Mouse (Mus musculus) heart, embryonic 11.5 days (tissue): ENCODE data around the gene Lmbr1l. TPM values are rescaled to one million over a fixed set of nuclear protein-coding genes. Genes with fewer than 3 reads are reported as not detected.
A peak's percentile ranks its signal among the peaks of the same experiment; 100 is the strongest.

Experiments used
- ATAC-seq: fragments of 200-750 bp; cut with Nextera tagmentation; replicated peaks from 2 replicates; pipeline ENCODE4 v1.8.0; 2017; ENCODE audit warnings: moderate library complexity; ENCODE audit not compliant: insufficient number of reproducible peaks, low FRiP score, low TSS enrichment
- H3K27ac ChIP-seq: fragments of 300-500 bp; sonication (generic); 2 replicates; pipeline ENCODE4 v1.5.1; 2014; ENCODE audit warnings: mild to moderate bottlenecking, low read depth, low read length
- H3K27me3 ChIP-seq: fragments of 300-500 bp; sonication (generic); 2 replicates; pipeline ENCODE4 v1.6.1; 2014; ENCODE audit warnings: mild to moderate bottlenecking, low read length, mixed read lengths; ENCODE audit not compliant: control insufficient read depth, insufficient read depth
- H3K36me3 ChIP-seq: fragments of 300-500 bp; sonication (generic); 2 replicates; pipeline ENCODE4 v1.6.1; 2014; ENCODE audit warnings: mild to moderate bottlenecking, low read length, moderate library complexity, mixed read lengths; ENCODE audit not compliant: control insufficient read depth, insufficient read depth
- H3K4me1 ChIP-seq: fragments of 300-500 bp; sonication (generic); 2 replicates; pipeline ENCODE4 v1.6.1; 2014; ENCODE audit warnings: low read length; ENCODE audit not compliant: control insufficient read depth, insufficient read depth
- H3K4me2 ChIP-seq: fragments of 300-500 bp; sonication (generic); 2 replicates; pipeline ENCODE4 v1.6.1; 2014; ENCODE audit warnings: mild to moderate bottlenecking, moderate library complexity
- H3K4me3 ChIP-seq: fragments of 300-500 bp; sonication (generic); 2 replicates; pipeline ENCODE4 v1.5.1; 2014; ENCODE audit warnings: low read depth, low read length
- H3K9ac ChIP-seq: fragments of 300-500 bp; sonication (generic); 2 replicates; pipeline ENCODE4 v1.6.1; 2014; ENCODE audit warnings: mild to moderate bottlenecking, low read depth, low read length, moderate library complexity
- H3K9me3 ChIP-seq: fragments of 300-500 bp; sonication (generic); replicated peaks from 2 replicates; pipeline ENCODE4 v1.6.1; 2016; ENCODE audit warnings: low read length; ENCODE audit not compliant: control insufficient read depth
- WGBS: fragments of 180-500 bp; shearing (Covaris S2); extraction: QIAGEN DNeasy Blood & Tissue Kit; methylation state at CpG from one replicate; pipeline ENCODE4 v1.1.7; 2014; ENCODE audit not compliant: insufficient replicate concordance; 5-methylcytosine and 5-hydroxymethylcytosine counted together
- polyA plus RNA-seq: library from polyadenylated mRNA; unstranded; fragments of >200 nt; fragmentation: Nextera tagmentation; extraction: Ambion mirVana; gene quantifications from 2 replicates; pipeline ENCODE4 v1.2.1, GENCODE M21; 2014

Lmbr1l gene
- polyA plus RNA-seq, 1 experiment from 2014 or later = 5.7 TPM

- no peak for ATAC-seq
- WGBS = 81% methylated on average over 7 of the region's 7 CpGs
- H3K9ac ChIP-seq = no peak overlapping the region
- H3K4me3 ChIP-seq = no peak overlapping the region
- no peaks in the 10 kb centered on the region for H3K9me3 ChIP-seq
- no peak overlapping the region for H3K27ac ChIP-seq
- no peaks in the 10 kb centered on the region for H3K4me1 ChIP-seq
- no peak overlapping the region for H3K4me2 ChIP-seq
- no peaks in the 10 kb centered on the region for H3K36me3 ChIP-seq
- H3K27me3 ChIP-seq = no peaks in the 10 kb centered on the region; the same call in 1 of the 2 replicates
These were observed 30.5 kb downstream of the Lmbr1l start for GRCm38 (mm10) chr15:98887526-98887925.

- H3K4me1 ChIP-seq = peaks cover 1% of the 10 kb centered on the region; the same call in 1 of the 2 replicates
- no peaks in the 10 kb centered on the region for H3K36me3 ChIP-seq
- H3K4me2 ChIP-seq = no peak overlapping the region
- no peaks in the 10 kb centered on the region for H3K9me3 ChIP-seq
- no peaks in the 10 kb centered on the region; the same call in 1 of the 2 replicates for H3K27me3 ChIP-seq
- H3K27ac ChIP-seq = no peak overlapping the region
- 59% methylated on average over 8 of the region's 8 CpGs for WGBS
- no peak for ATAC-seq
- no peak overlapping the region for H3K9ac ChIP-seq
- H3K4me3 ChIP-seq = no peak overlapping the region
These were observed 31.2 kb downstream of the Lmbr1l start for GRCm38 (mm10) chr15:98886667-98887387.

DNA sequence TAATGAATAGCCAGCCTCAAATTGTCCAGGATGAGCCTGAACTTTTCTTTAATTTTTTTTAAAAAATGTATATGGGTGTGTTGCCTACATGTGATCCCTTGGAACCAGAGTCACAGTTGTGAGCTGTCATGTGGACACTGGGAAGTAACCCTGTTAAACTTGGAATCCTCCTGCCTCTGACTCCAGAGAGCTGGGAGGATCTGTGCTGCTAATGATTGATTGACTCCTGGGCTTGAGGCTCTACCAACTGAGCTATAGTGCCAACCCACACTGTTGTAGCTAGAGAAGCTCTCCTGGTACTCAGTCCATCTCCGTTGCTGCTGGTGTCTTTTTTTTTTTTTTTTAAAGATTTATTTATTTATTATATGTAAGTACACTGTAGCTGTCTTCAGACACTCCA lies 33.9 kb downstream of the Lmbr1l start:
- no peaks in the 10 kb centered on the region for H3K27me3 ChIP-seq
- 63% methylated on average over 1 of the region's 1 CpGs for WGBS
- no peak overlapping the region for H3K9ac ChIP-seq
- H3K27ac ChIP-seq = no peak overlapping the region
- no peaks in the 10 kb centered on the region for H3K9me3 ChIP-seq
- H3K4me1 ChIP-seq = peaks cover 10% of the 10 kb centered on the region; the same call in 1 of the 2 replicates
- no peaks in the 10 kb centered on the region for H3K36me3 ChIP-seq
- no peak for ATAC-seq
- no peak overlapping the region for H3K4me3 ChIP-seq
- H3K4me2 ChIP-seq = no peak overlapping the region

DNA sequence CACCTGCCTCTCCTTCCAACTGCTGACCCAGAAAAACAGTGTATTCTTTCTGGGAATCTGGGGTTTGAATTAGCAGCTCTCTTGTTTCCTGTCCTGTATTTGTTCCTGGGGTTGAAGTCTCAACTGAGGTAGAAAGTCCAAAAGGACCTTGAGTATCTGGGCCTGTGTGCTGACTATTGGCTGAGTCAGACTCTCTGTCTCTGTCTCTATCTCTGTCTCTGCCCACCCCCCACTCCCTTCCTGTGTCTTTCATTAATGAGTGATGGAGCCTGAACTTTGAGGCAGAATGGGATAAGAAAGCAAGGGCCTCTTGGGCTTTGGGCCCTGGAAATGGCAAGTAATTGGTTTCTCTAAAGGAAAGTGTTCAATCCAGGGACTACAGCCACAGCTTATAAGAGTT lies 34.4 kb downstream of the Lmbr1l start:
- Histone ChIP-seq H3K36me3 (no peaks in the 10 kb centered on the region), H3K27me3 (no peaks in the 10 kb centered on the region), H3K4me2 (no peak overlapping the region), H3K9me3 (no peaks in the 10 kb centered on the region), H3K4me3 (no peak overlapping the region), H3K4me1 (peaks cover 10% of the 10 kb centered on the region; the same call in 1 of the 2 replicates), H3K9ac (no peak overlapping the region), H3K27ac (no peak overlapping the region)
- ATAC-seq = no peak

- 15% methylated on average over 5 of the region's 5 CpGs for WGBS
- ATAC-seq = no peak
- no peak overlapping the region for H3K9ac ChIP-seq
These were observed 36.4 kb downstream of the Lmbr1l start for GRCm38 (mm10) chr15:98881656-98882008.

GRCm38 (mm10) chr15:98880978-98881655 lies 36.9 kb downstream of the Lmbr1l start:
- peak; percentile 96 for ATAC-seq
- Histone ChIP-seq H3K9me3 (no peaks in the 10 kb centered on the region), H3K27me3 (no peaks in the 10 kb centered on the region), H3K4me1 (peaks cover 10% of the 10 kb centered on the region; the same call in 1 of the 2 replicates), H3K9ac (peak overlapping the region; percentile 76), H3K36me3 (no peaks in the 10 kb centered on the region), H3K4me3 (peak overlapping the region; percentile 68), H3K4me2 (peak overlapping the region; percentile 89), H3K27ac (peak overlapping the region; percentile 75)
- WGBS = under 1% methylated on average over 48 of the region's 48 CpGs

More at GRCm38 (mm10) chr15:98881656-98882008, 36.4 kb downstream of the Lmbr1l start:
- H3K27ac ChIP-seq = no peak overlapping the region
- H3K4me2 ChIP-seq = peak overlapping the region; percentile 89
- no peaks in the 10 kb centered on the region for H3K36me3 ChIP-seq
- peaks cover 10% of the 10 kb centered on the region; the same call in 1 of the 2 replicates for H3K4me1 ChIP-seq
- no peaks in the 10 kb centered on the region for H3K27me3 ChIP-seq
- peak overlapping the region; percentile 68 for H3K4me3 ChIP-seq
- no peaks in the 10 kb centered on the region for H3K9me3 ChIP-seq

DNA sequence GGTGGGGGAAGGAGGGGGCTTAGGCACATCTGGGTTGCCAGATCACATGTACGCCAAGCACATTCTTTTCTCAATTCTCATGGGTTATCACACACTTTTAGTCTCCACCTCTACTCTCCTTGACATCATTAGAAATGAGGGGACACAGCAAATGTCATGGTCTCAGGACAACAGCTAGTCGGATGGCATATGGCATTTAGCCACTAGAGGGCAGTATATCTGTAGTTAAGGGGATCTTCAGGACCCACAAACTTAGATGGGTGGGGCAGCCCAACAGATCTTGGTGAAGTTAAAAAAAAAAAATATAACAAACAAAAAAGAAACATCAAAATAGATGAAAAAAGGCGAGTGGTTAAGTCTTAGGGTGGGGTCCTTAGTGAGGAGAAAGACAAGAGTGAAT lies 40.7 kb downstream of the Lmbr1l start:
- WGBS = 20% methylated on average over 3 of the region's 3 CpGs
- no peak overlapping the region for H3K27ac ChIP-seq
- ATAC-seq = no peak
- H3K27me3 ChIP-seq = no peaks in the 10 kb centered on the region
- H3K4me1 ChIP-seq = peaks cover 14% of the 10 kb centered on the region
- no peaks in the 10 kb centered on the region for H3K9me3 ChIP-seq
- no peak overlapping the region for H3K4me2 ChIP-seq
- no peak overlapping the region for H3K9ac ChIP-seq
- H3K36me3 ChIP-seq = no peaks in the 10 kb centered on the region
- H3K4me3 ChIP-seq = no peak overlapping the region

GRCm38 (mm10) chr15:98871916-98872888 lies 45.8 kb downstream of the Lmbr1l start:
- peak overlapping the region; percentile 99 for H3K4me3 ChIP-seq
- H3K4me2 ChIP-seq = peak overlapping the region; percentile 99
- 2% methylated on average over 48 of the region's 51 CpGs for WGBS
- H3K4me1 ChIP-seq = peaks cover 31% of the 10 kb centered on the region
- no peaks in the 10 kb centered on the region for H3K9me3 ChIP-seq
- no peaks in the 10 kb centered on the region for H3K36me3 ChIP-seq
- peak overlapping the region; percentile 100 for H3K9ac ChIP-seq
- peak; percentile 78 for ATAC-seq
- H3K27ac ChIP-seq = peak overlapping the region; percentile 98
- H3K27me3 ChIP-seq = no peaks in the 10 kb centered on the region
